Mouse (Mus musculus) kidney, postnatal 0 days (tissue): ENCODE results near the gene Inha. TPM values are rescaled to one million over a fixed set of nuclear protein-coding genes. Genes with fewer than 3 reads are reported as not detected.

Experiments used
- ATAC-seq: fragments of 200-750 bp; cut with Nextera tagmentation; replicated peaks from 2 replicates; pipeline ENCODE4 v1.8.0; 2017; ENCODE audit warnings: low read depth, moderate number of reproducible peaks, moderate TSS enrichment, moderate library complexity; ENCODE audit not compliant: low FRiP score
- DNase-seq: peaks from one replicate; pipeline ENCODE4 v3.0.0-alpha.2; 2016; ENCODE audit warnings: low spot score
- H3K27ac ChIP-seq: fragments of 300-500 bp; sonication (generic); 2 replicates; pipeline ENCODE4 v1.5.1; 2014; ENCODE audit warnings: mild to moderate bottlenecking
- H3K27me3 ChIP-seq: fragments of 300-500 bp; sonication (generic); 2 replicates; pipeline ENCODE4 v1.6.1; 2014; ENCODE audit warnings: low read length, mixed read lengths; ENCODE audit not compliant: insufficient read depth
- H3K36me3 ChIP-seq: fragments of 300-500 bp; sonication (generic); 2 replicates; pipeline ENCODE4 v1.6.1; 2014; ENCODE audit warnings: low read length, mixed read lengths; ENCODE audit not compliant: insufficient read depth
- H3K4me1 ChIP-seq: fragments of 300-500 bp; sonication (generic); replicated peaks from 2 replicates; pipeline ENCODE4 v1.6.1; 2014; ENCODE audit warnings: antibody characterized with exemption, low read length, mixed read lengths; ENCODE audit not compliant: insufficient read depth
- H3K4me2 ChIP-seq: fragments of 300-500 bp; sonication (generic); 2 replicates; pipeline ENCODE4 v1.6.1; 2014; ENCODE audit warnings: mild to moderate bottlenecking, low read length, moderate library complexity, mixed read lengths
- H3K4me3 ChIP-seq: fragments of 300-500 bp; sonication (generic); replicated peaks from 2 replicates; pipeline ENCODE4 v1.5.1; 2014; ENCODE audit warnings: low read depth, low read length
- H3K9ac ChIP-seq: fragments of 300-500 bp; sonication (generic); 2 replicates; pipeline ENCODE4 v1.6.1; 2014; ENCODE audit warnings: low read depth, low read length
- H3K9me3 ChIP-seq: fragments of 300-500 bp; sonication (generic); replicated peaks from 2 replicates; pipeline ENCODE4 v1.6.1; 2016; ENCODE audit warnings: low read length, inconsistent platforms, mixed read lengths
- CTCF ChIP-seq: IDR thresholded peaks from 2 replicates; pipeline ENCODE4 v1.5.1; 2016; ENCODE audit warnings: antibody characterized with exemption, low read depth, mild to moderate bottlenecking, moderate library complexity
- WGBS: fragments of 180-500 bp; shearing (Covaris S2); extraction: QIAGEN DNeasy Blood & Tissue Kit; methylation state at CpG from one replicate; pipeline ENCODE4 v1.1.7; 2014; 5-methylcytosine and 5-hydroxymethylcytosine counted together
- polyA plus RNA-seq: library from polyadenylated mRNA; unstranded; fragments of >200 nt; fragmentation: Nextera tagmentation; extraction: Ambion mirVana; gene quantifications from 2 replicates; pipeline ENCODE4 v1.2.1, GENCODE M21; 2015

Inha gene
- polyA plus RNA-seq, result 2.8 and 3.5 TPM in 2 replicates

DNA sequence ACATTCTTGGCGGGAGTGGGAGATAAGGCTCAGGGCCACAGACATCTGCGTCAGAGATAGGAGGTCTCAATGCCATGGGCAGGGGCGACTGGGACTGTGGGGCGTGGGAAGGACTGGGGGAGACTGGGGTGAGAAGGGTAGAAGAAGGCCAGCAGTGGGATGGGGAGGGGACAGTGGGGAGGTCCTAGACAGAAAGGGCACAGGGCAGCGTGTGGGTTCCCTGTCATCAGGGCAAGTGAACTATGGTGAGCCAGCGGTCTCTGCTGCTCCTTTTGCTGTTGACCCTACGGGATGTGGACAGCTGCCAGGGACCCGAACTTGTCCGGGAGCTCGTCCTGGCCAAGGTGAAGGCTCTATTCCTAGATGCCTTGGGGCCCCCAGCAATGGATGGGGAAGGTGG, at the start of gene Inha:
Gene Inha, plus strand, starts transcription at position 72 of the 400 bp plus-strand sequence.
- no peak for TF ChIP-seq CTCF
- Histone ChIP-seq H3K27ac (peak within 1 kb of the TSS; percentile 97), H3K4me3 (peak within 1 kb of the TSS; percentile 86), H3K4me2 (peak within 1 kb of the TSS; percentile 68), H3K9ac (peak within 1 kb of the TSS; percentile 94), H3K4me1 (peaks cover 9% of the 10 kb centered on the region; the same call in 1 of the 2 replicates), H3K36me3 (0 out of 2 replicates have a peak, but pooled peaks cover 9% of the 10 kb centered on the region), H3K27me3 (no peaks in the 10 kb centered on the region), H3K9me3 (no peaks in the 10 kb centered on the region)
- 43% methylated on average over 10 of the region's 10 CpGs for WGBS
- ATAC-seq (no peak), DNase-seq (no peak)

DNA sequence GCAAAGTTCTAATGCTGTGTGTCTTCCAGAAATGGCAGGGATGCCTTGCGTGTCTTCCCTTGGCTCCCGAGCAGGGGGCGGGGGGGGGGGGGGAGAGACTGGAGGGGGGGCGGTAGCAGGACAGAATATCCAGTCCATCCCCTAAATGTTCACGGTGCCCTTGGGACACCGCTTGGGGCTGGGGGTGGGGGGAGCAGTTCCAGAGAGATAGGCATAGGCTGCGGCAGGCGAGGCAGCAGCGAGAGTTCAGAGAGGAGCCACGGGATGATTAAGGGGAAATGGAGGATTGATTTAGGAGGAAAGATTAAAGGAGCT, 49.2 kb upstream of the Inha start:
- peaks cover 19% of the 10 kb centered on the region for H3K4me1 ChIP-seq
- peak; percentile 10; the same call in 1 of the 2 replicates for ATAC-seq

DNA sequence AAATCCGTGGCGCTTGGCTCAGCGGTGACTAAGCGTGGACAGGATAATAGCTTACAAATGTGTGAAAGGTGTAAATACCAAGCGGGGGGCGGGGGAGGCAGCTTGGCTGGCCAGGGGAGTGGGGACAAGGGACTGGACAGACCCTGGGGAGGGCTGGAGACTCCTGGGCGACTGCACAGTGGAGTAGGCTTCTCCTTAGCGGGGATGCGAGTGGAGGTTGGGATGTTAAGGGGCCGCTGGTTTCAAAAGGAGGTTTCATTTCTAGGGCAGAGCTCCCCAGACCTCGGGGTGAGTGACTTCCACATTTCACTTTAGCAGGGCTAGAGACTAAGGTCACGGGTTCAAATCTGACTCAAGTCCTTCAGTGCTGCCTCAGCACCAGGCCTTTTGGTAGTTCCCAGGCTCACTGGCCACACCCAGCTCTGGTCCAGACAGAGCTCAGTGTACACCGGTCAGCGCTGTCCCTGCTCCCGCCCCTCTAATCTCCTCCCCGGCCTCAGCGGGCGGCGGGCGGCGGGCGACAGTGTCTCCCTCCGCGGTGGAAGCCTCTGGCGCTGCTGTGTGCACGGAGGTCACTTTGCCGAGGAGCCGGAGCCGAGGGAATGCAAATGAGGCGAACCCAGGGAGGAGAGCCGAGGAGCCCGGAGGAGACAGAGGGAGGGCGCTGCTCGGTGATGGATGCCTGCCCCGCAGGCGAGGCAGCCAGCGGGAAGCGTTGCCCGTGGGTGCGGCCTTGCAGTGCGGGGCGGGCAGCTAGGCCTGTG, 48.7 kb upstream of the Inha start:
- H3K4me1 ChIP-seq, result peaks cover 19% of the 10 kb centered on the region
- peak overlapping the region; percentile 29 for H3K4me3 ChIP-seq
- H3K36me3 ChIP-seq, result no peaks in the 10 kb centered on the region
- 2% methylated on average over 42 of the region's 42 CpGs for WGBS
- H3K4me2 ChIP-seq, result peak overlapping the region; percentile 55
- peak; percentile 29; the same call in 1 of the 2 replicates for TF ChIP-seq CTCF
- peak overlapping the region; percentile 44 for H3K9ac ChIP-seq
- peak overlapping the region; percentile 85 for H3K27ac ChIP-seq
- peak; percentile 72 for DNase-seq
- no peaks in the 10 kb centered on the region for H3K9me3 ChIP-seq
- ATAC-seq, result peak; percentile 80
- no peaks in the 10 kb centered on the region for H3K27me3 ChIP-seq

More for the DNA sequence above, 49.2 kb upstream of the Inha start:
- H3K4me3 ChIP-seq, result no peak overlapping the region
- no peak overlapping the region for H3K27ac ChIP-seq
- no peak for TF ChIP-seq CTCF
- 3% methylated on average over 8 of the region's 10 CpGs for WGBS
- peak; percentile 68 for DNase-seq
- no peaks in the 10 kb centered on the region for H3K27me3 ChIP-seq
- no peaks in the 10 kb centered on the region for H3K9me3 ChIP-seq
- H3K4me2 ChIP-seq, result peak overlapping the region; percentile 55
- H3K36me3 ChIP-seq, result no peaks in the 10 kb centered on the region
- no peak overlapping the region for H3K9ac ChIP-seq

- H3K27me3 ChIP-seq, result no peaks in the 10 kb centered on the region
- peak; percentile 74 for DNase-seq
- peak; percentile 50; the same call in 1 of the 2 replicates for ATAC-seq
- H3K9me3 ChIP-seq, result no peaks in the 10 kb centered on the region
- peak overlapping the region; percentile 44 for H3K9ac ChIP-seq
- peak overlapping the region; percentile 29 for H3K4me3 ChIP-seq
- 9% methylated on average over 23 of the region's 23 CpGs for WGBS
- peak overlapping the region; percentile 85 for H3K27ac ChIP-seq
- H3K4me2 ChIP-seq, result peak overlapping the region; percentile 55
- H3K36me3 ChIP-seq, result no peaks in the 10 kb centered on the region
- TF ChIP-seq CTCF, result no peak
- H3K4me1 ChIP-seq, result peaks cover 19% of the 10 kb centered on the region
These were observed 47.8 kb upstream of the Inha start for GRCm38 (mm10) chr1:75458789-75459684.

DNA sequence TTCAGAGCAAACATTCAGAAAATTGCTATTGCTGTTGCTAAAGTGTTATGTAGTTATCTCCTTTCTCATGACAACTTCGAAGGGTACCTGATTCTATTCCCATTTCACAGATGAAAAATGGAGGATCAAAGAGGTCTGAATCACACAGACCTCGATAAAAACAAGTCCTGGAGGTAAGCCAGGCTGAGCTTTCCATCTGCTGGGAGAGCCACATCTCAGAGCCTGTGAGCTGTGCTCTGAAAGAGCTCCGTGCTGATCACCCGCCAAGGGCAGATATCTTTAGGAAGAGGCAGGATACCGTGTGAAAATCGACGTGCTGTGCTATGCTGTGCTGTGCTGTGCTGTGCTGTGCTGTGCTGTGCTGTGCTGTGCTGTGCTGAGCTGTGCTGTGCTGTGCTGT, 46.6 kb upstream of the Inha start:
- WGBS, result 59% methylated on average over 7 of the region's 7 CpGs
- H3K4me1 ChIP-seq, result peaks cover 19% of the 10 kb centered on the region
- no peaks in the 10 kb centered on the region for H3K36me3 ChIP-seq
- no peak overlapping the region for H3K9ac ChIP-seq
- ATAC-seq, result no peak
- TF ChIP-seq CTCF, result no peak
- no peaks in the 10 kb centered on the region for H3K9me3 ChIP-seq
- H3K4me3 ChIP-seq, result no peak overlapping the region
- H3K27ac ChIP-seq, result no peak overlapping the region
- no peak overlapping the region for H3K4me2 ChIP-seq
- no peaks in the 10 kb centered on the region for H3K27me3 ChIP-seq
- DNase-seq, result no peak

DNA sequence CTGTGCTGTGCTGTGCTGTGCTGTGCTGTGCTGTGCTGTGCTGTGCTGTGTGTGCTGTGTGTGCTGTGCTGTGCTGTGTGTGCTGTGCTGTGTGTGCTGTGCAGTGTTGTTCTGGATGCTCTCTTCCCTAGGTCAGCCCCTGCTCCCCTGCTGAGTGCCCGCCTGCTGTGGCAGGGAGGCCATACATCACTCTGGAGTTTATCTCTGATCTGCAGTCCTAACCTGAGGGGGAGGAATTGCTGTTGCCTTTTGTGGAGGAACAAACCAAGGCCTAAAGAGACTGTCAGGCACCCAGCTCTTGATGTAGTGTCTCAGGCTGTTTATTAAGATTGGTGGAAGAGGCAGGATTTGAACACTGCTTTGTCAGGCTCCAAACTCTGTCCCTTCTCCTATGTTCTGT, 44.2 kb upstream of the Inha start:
- Histone ChIP-seq H3K27ac (no peak overlapping the region), H3K9me3 (no peaks in the 10 kb centered on the region), H3K4me3 (no peak overlapping the region), H3K4me2 (no peak overlapping the region), H3K36me3 (no peaks in the 10 kb centered on the region), H3K27me3 (no peaks in the 10 kb centered on the region), H3K4me1 (peaks cover 8% of the 10 kb centered on the region), H3K9ac (no peak overlapping the region)
- DNase-seq (no peak), ATAC-seq (no peak)
- WGBS, result 27% methylated on average over 1 of the region's 1 CpGs
- TF ChIP-seq CTCF, result no peak
